Mouse (Mus musculus) C2C12 (cell line): ENCODE data around the gene Spindoc.

Experiments used
- CEBPB ChIP-seq: IDR thresholded peaks from one replicate; pipeline ENCODE4 v1.6.1; 2011; ENCODE audit warnings: low read depth, mild to moderate bottlenecking, control low read depth, moderate library complexity
- CTCF ChIP-seq: IDR thresholded peaks from one replicate; pipeline ENCODE4 v1.5.1; 2011; ENCODE audit not compliant: control insufficient read depth, insufficient read depth, insufficient read length
- MYOD1 ChIP-seq: IDR thresholded peaks from one replicate; pipeline ENCODE4 v1.6.1; 2011; ENCODE audit warnings: low read depth; ENCODE audit not compliant: control insufficient read depth, insufficient read length

GRCm38 (mm10) chr19:7339867-7340266, 42.9 kb downstream of the Spindoc start:
- TF ChIP-seq MYOD1: no peak
- peak; percentile 50 for TF ChIP-seq CEBPB
- no peak for TF ChIP-seq CTCF
